Mouse (Mus musculus) stomach, embryonic 15.5 days (tissue): ENCODE results near the gene Xkr7. TPM values are rescaled to one million over a fixed set of nuclear protein-coding genes. Genes with fewer than 3 reads are reported as not detected.

Experiments used
- ATAC-seq: fragments of 200-750 bp; cut with Nextera tagmentation; 2 replicates; pipeline ENCODE4 v1.8.0; 2017; ENCODE audit warnings: low read depth, moderate number of reproducible peaks, moderate TSS enrichment; ENCODE audit not compliant: insufficient read depth, low FRiP score
- H3K27ac ChIP-seq: fragments of 300-500 bp; sonication (generic); 2 replicates; pipeline ENCODE4 v1.5.1; 2015; ENCODE audit warnings: mild to moderate bottlenecking, inconsistent platforms
- H3K27me3 ChIP-seq: fragments of 300-500 bp; sonication (generic); replicated peaks from 2 replicates; pipeline ENCODE4 v1.6.1; 2015; ENCODE audit warnings: inconsistent platforms
- H3K36me3 ChIP-seq: fragments of 300-500 bp; sonication (generic); 2 replicates; pipeline ENCODE4 v1.6.1; 2015; ENCODE audit warnings: inconsistent platforms
- H3K4me1 ChIP-seq: fragments of 300-500 bp; sonication (generic); 2 replicates; pipeline ENCODE4 v1.6.1; 2015; ENCODE audit warnings: inconsistent platforms
- H3K4me2 ChIP-seq: fragments of 300-500 bp; sonication (generic); 2 replicates; pipeline ENCODE4 v1.6.1; 2015; ENCODE audit warnings: mild to moderate bottlenecking, inconsistent platforms
- H3K4me3 ChIP-seq: fragments of 300-500 bp; sonication (generic); replicated peaks from 2 replicates; pipeline ENCODE4 v1.5.1; 2015; ENCODE audit warnings: inconsistent platforms
- H3K9ac ChIP-seq: fragments of 300-500 bp; sonication (generic); 2 replicates; pipeline ENCODE4 v1.6.1; 2015; ENCODE audit warnings: inconsistent platforms
- H3K9me3 ChIP-seq: fragments of 300-500 bp; sonication (generic); 2 replicates; pipeline ENCODE4 v1.6.1; 2016; ENCODE audit warnings: inconsistent platforms
- WGBS: fragments of 180-500 bp; shearing (Covaris S2); methylation state at CpG from one replicate; pipeline ENCODE4 v1.1.7; 2015; 5-methylcytosine and 5-hydroxymethylcytosine counted together
- polyA plus RNA-seq: library from polyadenylated mRNA; unstranded; fragments of >200 nt; fragmentation: Nextera tagmentation; extraction: Ambion mirVana; gene quantifications from 2 replicates; pipeline ENCODE4 v1.2.1, GENCODE M21; 2015

Gene Xkr7
- polyA plus RNA-seq, 1 experiment from 2014 or later: 0.09 TPM

DNA sequence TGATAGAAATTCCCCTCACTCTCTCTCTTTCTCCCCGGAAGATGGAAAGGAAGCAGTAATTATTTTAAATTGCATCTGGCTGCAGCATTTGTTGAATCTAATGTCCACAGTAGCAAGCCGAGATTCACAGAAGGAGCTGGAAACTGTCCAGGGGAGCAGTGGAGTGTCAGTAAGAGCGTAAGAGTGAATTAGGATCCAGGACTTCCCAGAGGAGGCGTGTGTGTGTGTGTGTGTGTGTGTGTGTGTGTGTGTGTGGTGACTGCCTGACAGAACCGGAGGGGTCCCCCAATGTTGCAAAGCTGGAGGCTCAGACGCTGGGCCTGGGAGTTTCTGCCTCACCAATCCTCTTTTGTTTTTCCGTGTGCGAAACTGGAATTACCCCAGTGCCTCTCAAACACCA, 15.8 kb upstream of the Xkr7 start:
- 45% methylated on average over 8 of the region's 8 CpGs for WGBS
- no peak for ATAC-seq
- 0 out of 2 replicates have a peak, but pooled peaks cover 5% of the 10 kb centered on the region for H3K4me1 ChIP-seq

DNA sequence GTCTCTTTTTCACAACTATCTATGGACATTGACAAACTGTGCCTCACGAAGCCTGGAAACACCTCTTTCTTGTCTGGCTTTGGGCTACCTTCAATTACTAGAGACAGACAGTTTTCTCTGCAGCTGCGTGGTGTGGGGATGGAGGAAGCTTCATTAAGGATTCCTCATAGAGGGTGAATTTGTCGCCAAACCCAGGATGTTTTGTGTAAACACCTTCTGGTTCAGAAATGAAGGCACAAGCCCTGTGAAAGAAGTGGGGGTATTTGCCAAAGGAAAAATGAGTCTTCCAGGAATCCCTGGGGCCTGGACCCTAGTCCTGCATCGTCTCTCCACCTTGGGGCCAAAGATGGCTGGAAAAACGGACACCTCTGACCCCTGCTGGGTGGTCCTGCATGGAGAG, 14.9 kb upstream of the Xkr7 start:
- no peak for ATAC-seq
- Histone ChIP-seq H3K4me3 (no peak overlapping the region), H3K27ac (no peak overlapping the region), H3K9me3 (no peaks in the 10 kb centered on the region), H3K9ac (no peak overlapping the region), H3K4me1 (0 out of 2 replicates have a peak, but pooled peaks cover 5% of the 10 kb centered on the region), H3K4me2 (no peak overlapping the region), H3K27me3 (0 out of 2 replicates have a peak, but pooled peaks cover 10% of the 10 kb centered on the region), H3K36me3 (peaks cover 13% of the 10 kb centered on the region)
- WGBS: 33% methylated on average over 5 of the region's 5 CpGs

More for the DNA sequence above, 15.8 kb upstream of the Xkr7 start:
- no peak overlapping the region for H3K27ac ChIP-seq
- no peak overlapping the region for H3K4me3 ChIP-seq
- H3K9ac ChIP-seq: no peak overlapping the region
- H3K9me3 ChIP-seq: no peaks in the 10 kb centered on the region
- 0 out of 2 replicates have a peak, but pooled peaks cover 10% of the 10 kb centered on the region for H3K27me3 ChIP-seq
- H3K4me2 ChIP-seq: peak overlapping the region; percentile 28
- H3K36me3 ChIP-seq: peaks cover 20% of the 10 kb centered on the region

DNA sequence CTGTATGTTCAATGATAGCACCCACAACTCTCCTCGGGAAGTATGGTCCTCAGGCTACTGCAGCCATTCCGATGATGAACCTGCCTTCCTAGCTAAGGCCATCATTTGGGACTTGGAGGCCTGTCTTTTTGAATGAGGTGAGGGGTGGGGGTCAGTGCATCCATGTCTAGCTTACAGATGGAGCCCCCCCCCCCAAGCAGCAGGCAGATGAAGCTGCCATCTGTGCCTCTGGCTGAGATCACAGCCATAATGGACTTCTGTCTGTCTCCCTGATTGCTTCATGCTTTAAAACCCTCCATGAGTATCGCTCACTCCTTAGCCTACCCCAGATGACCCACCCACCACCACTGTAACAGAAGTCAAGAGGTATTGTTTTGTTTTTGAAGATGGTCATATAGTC, 12.3 kb upstream of the Xkr7 start:
- Histone ChIP-seq H3K4me2 (no peak overlapping the region), H3K4me3 (no peak overlapping the region), H3K27me3 (0 out of 2 replicates have a peak, but pooled peaks cover 10% of the 10 kb centered on the region), H3K9ac (no peak overlapping the region), H3K36me3 (no peaks in the 10 kb centered on the region), H3K9me3 (no peaks in the 10 kb centered on the region), H3K4me1 (0 out of 2 replicates have a peak, but pooled peaks cover under 1% of the 10 kb centered on the region), H3K27ac (no peak overlapping the region)
- WGBS: 85% methylated on average over 3 of the region's 3 CpGs
- no peak for ATAC-seq

GRCm38 (mm10) chr2:153021163-153021562, 10.5 kb upstream of the Xkr7 start:
- H3K9ac ChIP-seq: no peak overlapping the region
- no peak overlapping the region for H3K27ac ChIP-seq
- ATAC-seq: no peak
- H3K27me3 ChIP-seq: 0 out of 2 replicates have a peak, but pooled peaks cover 10% of the 10 kb centered on the region
- H3K9me3 ChIP-seq: no peaks in the 10 kb centered on the region
- H3K36me3 ChIP-seq: no peaks in the 10 kb centered on the region
- no peak overlapping the region for H3K4me3 ChIP-seq
- H3K4me2 ChIP-seq: no peak overlapping the region
- WGBS: 68% methylated on average over 3 of the region's 3 CpGs
- H3K4me1 ChIP-seq: no peaks in the 10 kb centered on the region

DNA sequence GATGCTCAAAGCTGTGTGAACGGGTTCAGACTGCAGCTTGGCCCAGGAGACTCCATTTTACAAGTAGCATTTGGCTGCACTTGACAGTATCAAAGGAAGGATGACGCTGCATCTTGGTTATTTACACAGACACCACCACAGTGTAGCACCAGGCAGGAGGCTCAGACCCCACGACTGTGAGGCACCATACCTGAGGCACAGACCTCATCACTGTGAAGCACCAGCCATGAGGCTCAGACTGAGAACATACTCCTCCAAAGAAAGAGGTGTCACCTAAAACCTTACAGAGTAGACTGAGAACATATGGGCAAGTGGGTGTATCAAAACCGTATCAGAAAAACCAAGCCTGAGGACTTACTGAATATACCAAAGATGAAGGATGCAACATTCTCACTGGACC, 8.8 kb upstream of the Xkr7 start:
- H3K4me1 ChIP-seq: no peaks in the 10 kb centered on the region
- no peak overlapping the region for H3K27ac ChIP-seq
- ATAC-seq: no peak
- no peak overlapping the region for H3K4me2 ChIP-seq
- no peaks in the 10 kb centered on the region for H3K9me3 ChIP-seq
- H3K27me3 ChIP-seq: no peaks in the 10 kb centered on the region
- no peaks in the 10 kb centered on the region for H3K36me3 ChIP-seq
- no peak overlapping the region for H3K4me3 ChIP-seq
- H3K9ac ChIP-seq: no peak overlapping the region
- WGBS: 57% methylated on average over 4 of the region's 4 CpGs

GRCm38 (mm10) chr2:153026052-153026451, 5.6 kb upstream of the Xkr7 start:
- peaks cover 15% of the 10 kb centered on the region for H3K27me3 ChIP-seq
- ATAC-seq: no peak
- 77% methylated on average over 7 of the region's 7 CpGs for WGBS
- no peaks in the 10 kb centered on the region for H3K9me3 ChIP-seq
- H3K4me1 ChIP-seq: no peaks in the 10 kb centered on the region
- H3K4me2 ChIP-seq: no peak overlapping the region
- H3K9ac ChIP-seq: no peak overlapping the region
- H3K36me3 ChIP-seq: no peaks in the 10 kb centered on the region
- H3K27ac ChIP-seq: no peak overlapping the region
- no peak overlapping the region for H3K4me3 ChIP-seq

- no peak overlapping the region for H3K4me2 ChIP-seq
- WGBS: 45% methylated on average over 4 of the region's 4 CpGs
- no peaks in the 10 kb centered on the region for H3K9me3 ChIP-seq
- H3K27ac ChIP-seq: no peak overlapping the region
- H3K9ac ChIP-seq: no peak overlapping the region
- no peak overlapping the region for H3K4me3 ChIP-seq
- peaks cover 7% of the 10 kb centered on the region; the same call in 1 of the 2 replicates for H3K4me1 ChIP-seq
- no peaks in the 10 kb centered on the region for H3K36me3 ChIP-seq
- peaks cover 29% of the 10 kb centered on the region for H3K27me3 ChIP-seq
- no peak for ATAC-seq
Measured at GRCm38 (mm10) chr2:153027501-153027900, 4.2 kb upstream of the Xkr7 start.

- no peak overlapping the region for H3K4me3 ChIP-seq
- no peaks in the 10 kb centered on the region for H3K9me3 ChIP-seq
- no peak overlapping the region for H3K9ac ChIP-seq
- H3K4me2 ChIP-seq: no peak overlapping the region
- peaks cover 43% of the 10 kb centered on the region for H3K27me3 ChIP-seq
- H3K4me1 ChIP-seq: peaks cover 7% of the 10 kb centered on the region; the same call in 1 of the 2 replicates
- no peaks in the 10 kb centered on the region for H3K36me3 ChIP-seq
- ATAC-seq: no peak
- no peak overlapping the region for H3K27ac ChIP-seq
- WGBS: 33% methylated on average over 4 of the region's 4 CpGs
Measured at GRCm38 (mm10) chr2:153030422-153030821, 1.2 kb upstream of the Xkr7 start.

DNA sequence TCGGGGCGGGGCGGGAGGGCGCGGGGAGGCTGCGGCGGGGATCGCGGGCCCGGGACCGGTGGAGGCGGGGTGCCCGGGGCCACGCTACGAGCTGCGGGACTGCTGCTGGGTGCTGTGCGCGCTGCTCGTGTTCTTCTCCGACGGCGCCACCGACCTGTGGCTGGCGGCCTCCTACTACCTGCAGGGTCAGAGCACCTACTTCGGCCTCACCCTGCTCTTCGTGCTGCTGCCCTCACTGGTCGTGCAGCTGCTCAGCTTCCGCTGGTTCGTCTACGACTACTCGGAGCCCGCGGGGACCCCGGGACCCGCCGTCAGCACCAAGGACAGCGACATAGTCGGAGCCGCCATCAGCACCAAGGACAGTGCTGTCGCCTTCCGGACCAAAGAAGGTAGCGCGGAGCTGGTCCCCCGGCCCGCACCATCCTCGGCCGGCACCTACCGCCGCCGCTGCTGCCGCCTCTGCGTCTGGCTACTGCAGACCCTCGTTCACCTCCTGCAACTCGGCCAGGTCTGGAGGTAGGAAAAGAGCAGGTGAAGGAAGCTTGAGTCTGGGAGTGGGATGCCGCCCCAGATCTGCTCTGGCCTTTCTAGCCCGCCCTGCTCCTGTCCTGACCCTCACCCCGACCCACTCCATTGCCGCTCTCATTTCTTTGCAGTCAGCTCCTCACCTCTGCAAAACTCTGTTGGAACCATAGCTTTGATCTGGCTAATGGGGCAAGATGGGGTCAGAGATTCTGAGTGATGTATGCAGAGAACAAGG, 611 bp downstream of the Xkr7 start:
- H3K36me3 ChIP-seq: no peaks in the 10 kb centered on the region
- ATAC-seq: peak; percentile 45; the same call in 1 of the 2 replicates
- H3K9ac ChIP-seq: no peak overlapping the region
- peaks cover 43% of the 10 kb centered on the region for H3K27me3 ChIP-seq
- peaks cover 7% of the 10 kb centered on the region; the same call in 1 of the 2 replicates for H3K4me1 ChIP-seq
- peak overlapping the region; percentile 46 for H3K4me3 ChIP-seq
- H3K9me3 ChIP-seq: no peaks in the 10 kb centered on the region
- 2% methylated on average over 58 of the region's 58 CpGs for WGBS
- peak overlapping the region; percentile 87 for H3K4me2 ChIP-seq
- H3K27ac ChIP-seq: no peak overlapping the region

DNA sequence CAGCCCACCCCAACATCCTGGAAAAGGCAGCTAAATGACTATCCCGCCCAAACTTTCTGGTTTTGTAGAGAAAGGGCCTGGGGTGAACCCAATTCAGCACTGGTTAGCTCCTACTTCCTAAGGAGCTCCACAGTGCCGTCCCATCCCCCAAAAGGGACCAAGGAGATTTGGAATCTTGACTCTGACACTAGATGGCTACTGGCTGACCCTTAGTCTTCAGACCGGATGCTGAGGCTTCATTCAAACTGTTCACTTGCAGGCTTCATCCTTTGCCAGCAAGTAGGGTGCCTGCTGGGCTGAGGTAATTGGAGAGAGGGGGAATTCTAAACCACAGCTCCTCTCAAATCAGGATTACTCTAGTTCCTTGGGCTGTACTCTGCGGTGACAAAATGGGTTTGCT, 1.3 kb downstream of the Xkr7 start:
- ATAC-seq: no peak
- Histone ChIP-seq H3K9ac (no peak overlapping the region), H3K4me2 (no peak overlapping the region), H3K4me1 (peaks cover 7% of the 10 kb centered on the region; the same call in 1 of the 2 replicates), H3K27me3 (peaks cover 43% of the 10 kb centered on the region), H3K4me3 (no peak overlapping the region), H3K27ac (no peak overlapping the region), H3K36me3 (no peaks in the 10 kb centered on the region), H3K9me3 (no peaks in the 10 kb centered on the region)
- WGBS: 13% methylated on average over 4 of the region's 4 CpGs

- peaks cover 7% of the 10 kb centered on the region; the same call in 1 of the 2 replicates for H3K4me1 ChIP-seq
- H3K4me3 ChIP-seq: no peak overlapping the region
- no peak overlapping the region for H3K9ac ChIP-seq
- H3K27me3 ChIP-seq: peaks cover 43% of the 10 kb centered on the region
- 67% methylated on average over 5 of the region's 5 CpGs for WGBS
- H3K27ac ChIP-seq: no peak overlapping the region
- H3K36me3 ChIP-seq: no peaks in the 10 kb centered on the region
- ATAC-seq: no peak
- H3K4me2 ChIP-seq: no peak overlapping the region
- no peaks in the 10 kb centered on the region for H3K9me3 ChIP-seq
Measured at GRCm38 (mm10) chr2:153033545-153034230, 2.0 kb downstream of the Xkr7 start.

GRCm38 (mm10) chr2:153036690-153037089, 5.0 kb downstream of the Xkr7 start:
- no peak for ATAC-seq
- Histone ChIP-seq H3K4me3 (no peak overlapping the region), H3K4me1 (peaks cover 5% of the 10 kb centered on the region; the same call in 1 of the 2 replicates), H3K27ac (no peak overlapping the region), H3K9me3 (no peaks in the 10 kb centered on the region), H3K36me3 (no peaks in the 10 kb centered on the region), H3K4me2 (no peak overlapping the region), H3K27me3 (peaks cover 22% of the 10 kb centered on the region), H3K9ac (no peak overlapping the region)
- WGBS: 35% methylated on average over 2 of the region's 2 CpGs
